Mouse (Mus musculus) CH12F3 (cell line): ENCODE data around the gene Car14.
"Not testable (repeated sequence)": the region's sequence is repeated elsewhere in the genome, so short reads cannot be mapped to it uniquely, and the experiment has no call there.

Source experiments
- in situ Hi-C: fragments of 300-500 bp; cut with MboI; formaldehyde crosslinking; loops from 2 replicates; pipeline ENCODE4 v1.14.3; 2020; ENCODE audit warnings: low sequenced_read_pairs

Car14 gene

DNA sequence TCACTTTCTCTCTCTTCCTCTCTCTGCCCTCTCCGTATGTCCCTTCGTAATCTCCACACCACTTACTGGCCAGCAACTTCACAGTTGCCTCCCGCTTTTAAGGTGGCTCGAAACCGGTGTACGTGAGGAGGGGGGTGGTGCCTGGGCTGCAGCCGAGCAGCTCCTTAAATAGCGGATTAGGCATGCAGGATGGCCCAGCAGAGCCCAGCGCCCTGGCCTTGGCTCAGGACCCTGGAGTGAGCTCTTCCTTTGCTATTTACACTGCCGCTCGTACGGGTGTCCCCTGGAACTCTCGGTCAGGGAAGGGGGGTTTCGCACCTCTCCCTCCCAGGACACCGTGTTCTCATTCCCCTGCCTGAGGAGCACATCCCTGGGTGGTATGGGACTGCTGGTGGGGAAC, at the start of gene Car14:
Gene Car14, minus strand, starts transcription at position 124 of the 400 bp plus-strand sequence.
- in situ Hi-C loops, result no loop called here

DNA sequence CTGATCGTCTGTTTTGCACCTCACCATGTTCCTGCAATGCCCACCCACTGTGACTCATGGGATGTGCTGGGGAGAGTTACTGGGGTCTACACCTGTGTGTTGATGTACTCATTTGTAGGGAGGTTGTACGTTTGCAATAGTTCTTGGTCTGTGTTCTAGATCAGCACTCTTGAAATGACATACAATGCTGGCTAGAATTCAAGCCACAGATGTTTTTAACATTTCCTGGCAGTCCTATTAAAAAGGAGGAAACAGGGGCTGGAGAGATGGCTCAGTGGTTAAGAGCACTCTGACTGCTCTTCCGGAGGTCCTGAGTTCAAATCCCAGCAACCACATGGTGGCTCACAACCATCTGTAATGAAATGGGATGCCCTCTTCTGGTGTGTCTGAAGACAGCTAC, 49.0 kb upstream of the Car14 start:
- in situ Hi-C loops, result no loop called here

DNA sequence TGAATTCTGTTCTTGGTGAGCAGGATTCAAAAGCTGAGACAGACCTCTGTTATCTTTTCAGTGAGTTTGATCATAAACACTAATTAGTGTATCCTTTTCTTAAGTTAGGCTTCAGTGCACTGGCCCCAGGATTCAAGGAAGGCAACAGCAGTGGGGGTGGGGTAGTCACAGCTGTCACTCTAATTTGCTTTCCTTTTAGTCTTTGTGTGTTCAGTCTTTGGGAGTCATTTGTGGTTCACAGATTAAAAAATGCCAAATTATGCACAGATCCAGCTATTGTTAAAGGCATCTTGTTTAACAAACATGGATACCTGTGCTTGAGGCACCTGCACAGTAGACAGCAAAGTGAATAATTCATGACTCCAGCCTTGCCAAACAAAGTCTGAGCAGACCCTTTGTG, 48.5 kb upstream of the Car14 start:
- in situ Hi-C loops, result no loop called here

GRCm38 (mm10) chr3:95951566-95951965, 47.1 kb upstream of the Car14 start:
- in situ Hi-C loops, result not testable (repeated sequence)

- in situ Hi-C loops, result no loop called here
Measured at GRCm38 (mm10) chr3:95950763-95951551, 46.5 kb upstream of the Car14 start.

DNA sequence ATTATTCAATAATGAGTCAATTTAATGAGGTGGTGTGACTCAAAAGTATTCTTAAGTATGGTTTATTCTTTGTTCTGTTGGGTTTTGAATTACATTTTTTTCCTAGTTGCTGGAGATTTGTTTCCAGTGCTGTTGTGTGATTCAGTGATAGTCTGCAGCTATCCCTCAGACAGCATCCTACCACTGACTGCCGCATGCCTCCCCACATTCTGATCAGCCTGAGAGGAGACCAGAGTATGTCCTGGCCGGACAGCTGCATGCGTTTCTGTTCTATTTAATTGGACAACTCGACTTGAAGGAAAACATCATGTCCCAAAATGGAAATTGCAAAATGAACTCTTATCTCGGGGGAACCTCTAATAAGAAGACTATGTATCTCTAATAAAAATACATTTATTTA, 43.8 kb upstream of the Car14 start:
- in situ Hi-C loops, result no loop called here

DNA sequence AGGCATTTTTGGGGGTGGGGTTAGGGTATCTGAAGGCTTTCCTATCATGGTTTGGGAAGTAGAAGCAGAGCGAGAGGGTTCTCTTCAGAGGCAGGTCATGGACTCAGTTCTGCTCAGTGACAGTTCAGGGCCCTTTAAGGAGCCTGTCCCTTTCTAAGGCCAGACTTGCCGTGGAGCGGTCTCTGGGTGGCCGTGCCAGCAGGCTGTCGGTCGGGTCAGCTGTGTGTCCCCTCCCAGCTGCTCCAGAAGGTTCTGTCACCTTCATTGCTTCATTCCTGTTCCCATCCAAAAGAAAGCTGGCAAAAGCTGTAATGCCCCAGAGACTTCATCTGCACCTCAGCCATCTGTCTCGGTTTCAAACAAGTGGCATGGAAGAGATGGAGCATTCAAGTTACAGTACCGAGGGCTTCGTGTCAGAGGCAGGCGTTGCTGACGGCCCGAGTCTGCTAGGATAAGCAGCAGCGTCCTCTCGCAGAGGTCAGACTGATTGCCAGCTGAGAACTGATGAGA, 41.3 kb upstream of the Car14 start:
- in situ Hi-C loops, result no loop called here

- in situ Hi-C loops, result no loop called here
Measured at GRCm38 (mm10) chr3:95944742-95945141, 40.3 kb upstream of the Car14 start.

GRCm38 (mm10) chr3:95943226-95943625, 38.7 kb upstream of the Car14 start:
- in situ Hi-C loops, result no loop called here

DNA sequence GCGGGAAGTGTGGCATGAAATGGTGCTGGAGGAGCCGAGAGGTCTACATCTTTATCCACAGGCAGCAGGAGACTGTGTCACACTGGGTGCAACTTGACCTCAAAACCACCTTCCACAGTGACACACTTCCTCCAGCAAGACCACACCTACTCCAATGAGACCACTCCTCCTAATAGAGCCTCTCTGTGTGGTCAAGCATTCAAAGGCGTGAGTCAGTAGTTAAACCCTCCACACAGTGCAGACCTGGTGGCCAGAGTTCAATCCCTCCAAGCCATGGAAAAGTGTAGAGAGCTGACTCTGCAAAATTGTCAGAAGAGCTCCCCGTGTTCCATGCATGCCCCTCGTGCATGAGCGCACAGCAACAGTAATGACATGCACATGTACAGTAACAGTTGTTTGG, 38.3 kb upstream of the Car14 start:
- in situ Hi-C loops, result no loop called here

GRCm38 (mm10) chr3:95938835-95939234, 34.3 kb upstream of the Car14 start:
- in situ Hi-C loops, result no loop called here

DNA sequence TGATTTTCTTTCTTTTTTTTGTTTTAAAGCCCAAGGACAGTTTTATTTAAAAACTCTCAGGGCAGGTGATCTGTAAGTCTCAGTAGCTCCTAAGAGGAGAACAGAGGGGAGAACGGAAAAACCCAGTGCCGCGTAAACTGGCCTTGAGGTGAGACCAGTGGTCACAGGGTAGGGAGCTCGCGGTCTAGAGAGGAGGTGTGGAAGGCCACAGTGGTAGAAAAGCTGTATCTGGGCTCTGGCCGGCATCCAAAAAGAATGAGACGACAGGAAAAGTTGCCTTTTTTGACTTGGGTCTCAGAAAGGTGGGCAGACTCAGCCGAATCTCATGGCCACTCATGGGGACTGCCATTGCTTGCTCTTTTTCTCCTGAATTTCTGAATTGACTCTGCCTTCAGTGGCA, 33.7 kb upstream of the Car14 start:
- in situ Hi-C loops, result no loop called here

GRCm38 (mm10) chr3:95934448-95934847, 30.0 kb upstream of the Car14 start:
- in situ Hi-C loops, result no loop called here

DNA sequence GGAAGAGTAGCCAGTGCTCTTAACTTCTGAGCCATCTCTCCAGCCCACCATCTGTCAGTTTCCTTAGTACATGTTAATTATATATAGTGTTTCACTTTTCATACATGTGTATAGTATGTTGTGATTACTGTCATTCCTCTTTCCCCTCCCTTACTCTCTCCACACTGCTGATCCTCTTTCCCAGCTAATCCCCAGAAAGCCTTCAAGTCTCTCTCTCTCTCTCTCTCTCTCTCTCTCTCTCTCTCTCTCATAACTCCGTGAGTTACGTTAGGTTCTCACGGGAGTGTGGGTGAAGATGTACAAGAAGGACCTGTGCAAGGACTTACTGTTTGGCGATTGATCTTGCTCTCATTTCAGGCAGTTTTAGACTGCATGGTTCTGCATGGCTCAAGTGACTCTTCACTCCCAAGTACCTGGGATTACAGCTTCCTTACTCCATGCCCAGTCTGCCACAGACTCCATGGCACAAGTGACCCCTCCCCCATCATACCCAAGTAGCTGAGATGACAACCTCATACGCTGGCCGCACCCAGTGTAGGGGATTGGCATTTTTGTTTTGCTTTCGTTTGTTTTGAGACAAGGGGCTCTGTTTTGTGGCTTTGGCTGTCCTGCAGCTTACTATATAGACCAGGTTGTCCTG, 28.7 kb upstream of the Car14 start:
- in situ Hi-C loops, result no loop called here

DNA sequence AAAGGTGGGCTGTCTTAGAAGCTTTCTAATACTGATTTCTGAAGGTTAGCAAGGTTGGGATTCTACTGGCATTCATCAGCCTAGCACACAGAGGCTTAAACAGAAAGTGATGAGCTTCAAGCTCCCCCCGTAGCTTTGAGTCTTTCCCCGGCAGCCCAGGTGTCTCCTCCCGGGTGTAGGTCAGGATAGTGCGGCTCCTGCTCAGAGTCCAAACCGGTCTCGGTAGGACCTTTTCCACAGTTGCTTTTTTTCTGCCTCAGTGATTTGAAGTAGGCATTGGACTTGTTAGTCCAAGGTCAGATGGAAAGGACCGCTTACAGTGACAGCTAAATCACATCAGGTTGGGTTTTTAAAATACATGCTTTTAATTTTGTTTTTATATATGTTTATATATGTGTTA, 28.1 kb upstream of the Car14 start:
- in situ Hi-C loops, result no loop called here

DNA sequence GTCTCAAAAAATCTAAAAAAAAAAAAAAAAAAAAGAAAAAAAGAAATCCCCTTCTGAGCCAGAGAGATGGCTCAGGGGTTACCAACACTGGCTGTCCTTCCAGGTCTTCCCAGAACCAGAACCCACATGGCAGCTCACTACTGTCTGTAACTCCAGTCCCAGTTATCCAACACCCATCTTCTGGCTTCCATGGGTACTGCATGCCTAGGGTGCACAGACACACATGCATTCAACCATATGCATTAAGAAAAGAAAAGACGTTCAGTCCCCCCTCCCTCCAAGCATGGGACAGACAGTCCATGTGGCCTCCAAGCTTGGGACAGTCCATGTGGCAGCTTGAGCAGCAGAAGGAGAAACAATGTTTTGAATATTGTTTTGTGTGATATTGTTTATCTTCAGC, 27.7 kb upstream of the Car14 start:
- in situ Hi-C loops, result no loop called here

- in situ Hi-C loops, result no loop called here
Measured at GRCm38 (mm10) chr3:95931471-95931870, 27.0 kb upstream of the Car14 start.

- in situ Hi-C loops, result no loop called here
Measured at GRCm38 (mm10) chr3:95930471-95930789, 25.9 kb upstream of the Car14 start.

DNA sequence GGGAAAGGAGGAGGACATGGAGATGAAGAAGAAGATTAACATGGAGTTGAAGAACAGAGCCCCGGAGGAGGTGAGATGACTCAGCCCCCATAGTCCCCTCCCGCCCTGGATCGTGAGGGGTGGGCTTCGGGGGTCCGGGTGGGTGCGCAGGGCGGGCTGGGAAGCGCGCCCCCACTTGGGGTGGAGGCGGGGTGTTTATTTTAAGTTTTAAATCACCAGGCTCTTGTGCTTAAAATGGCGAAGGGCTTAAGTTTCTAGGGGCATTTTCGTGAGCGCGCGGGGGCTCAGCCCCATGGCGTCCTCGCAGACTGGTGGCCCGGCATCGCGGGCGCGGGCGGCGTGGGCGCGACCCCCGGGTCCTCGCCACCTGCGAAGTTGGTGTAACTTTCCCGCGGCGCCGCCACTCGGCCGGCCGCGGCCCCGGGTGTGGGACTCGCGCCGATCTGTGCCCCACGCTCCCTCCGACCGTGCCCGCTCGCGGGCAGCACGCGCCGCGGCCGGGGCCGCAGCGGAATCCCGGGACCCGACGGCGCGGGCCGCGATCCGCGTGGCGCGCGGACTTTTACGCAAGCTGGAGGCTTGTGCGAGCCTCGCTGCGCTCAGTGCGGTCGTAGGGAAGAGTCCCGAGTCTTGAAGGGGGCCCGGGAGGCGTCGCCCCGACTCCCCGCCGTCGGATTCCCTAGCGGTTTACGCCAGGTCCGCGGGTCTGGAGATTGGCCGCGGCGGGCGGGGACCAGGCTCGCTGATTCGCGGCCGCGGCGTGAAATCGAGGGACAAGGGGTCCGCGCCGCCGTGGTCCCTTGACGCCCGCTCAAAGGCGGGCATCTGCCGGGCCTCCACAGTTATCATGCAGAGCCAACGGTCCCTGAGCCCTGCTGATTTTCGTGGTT, 25.3 kb upstream of the Car14 start:
- in situ Hi-C loops, result no loop called here

DNA sequence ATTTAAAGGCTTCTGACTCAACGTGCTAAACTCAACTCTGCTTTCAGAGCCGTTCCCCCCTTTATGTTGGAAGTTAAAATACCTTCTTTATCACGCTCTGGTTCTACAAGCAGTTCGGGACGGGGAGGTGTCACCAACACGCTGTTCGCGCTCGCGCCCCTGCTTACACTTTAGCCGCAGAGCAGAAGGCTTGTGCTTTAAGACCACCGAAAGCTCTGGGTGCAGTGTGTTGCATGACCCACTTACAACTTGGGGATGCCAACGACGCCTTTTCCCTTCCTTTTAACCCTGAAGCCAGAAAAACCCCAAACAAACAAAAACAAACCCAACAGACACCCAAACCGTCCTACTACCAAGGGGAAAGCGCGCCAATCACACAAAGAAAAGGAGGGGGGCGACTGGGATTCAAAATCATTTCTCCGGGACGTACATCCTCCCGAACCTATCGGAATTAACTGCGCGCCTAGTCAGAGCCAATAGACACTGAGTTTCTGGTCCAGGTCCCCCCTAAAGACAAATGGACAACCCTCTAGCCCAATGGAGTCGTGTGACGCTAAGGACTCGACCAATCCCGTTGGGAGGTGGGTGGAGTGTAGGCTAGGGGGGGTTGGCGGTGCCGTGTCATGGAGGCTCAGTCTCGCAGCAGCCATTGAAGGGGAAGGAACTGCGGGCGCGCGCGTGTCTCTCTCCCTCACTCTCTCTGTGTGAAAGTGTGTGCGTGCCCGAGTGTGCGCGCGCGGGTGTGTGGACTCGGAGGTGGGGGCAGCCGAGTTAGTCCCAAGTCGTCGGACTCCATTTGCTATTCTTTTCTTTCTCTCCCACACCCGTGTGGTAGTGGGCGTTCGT, 24.4 kb upstream of the Car14 start, which contains the start of gene Anp32e:
Gene Anp32e, plus strand, starts transcription at position 589 of the 846 bp plus-strand sequence.
- in situ Hi-C loops, result no loop called here

- in situ Hi-C loops, result no loop called here
Measured at GRCm38 (mm10) chr3:95928261-95928657, 23.8 kb upstream of the Car14 start.
